Mouse (Mus musculus) midbrain, embryonic 10.5 days (tissue): ENCODE results near the gene Abca6. TPM values are rescaled to one million over a fixed set of nuclear protein-coding genes. Genes with fewer than 3 reads are reported as not detected.

Experiments used
- DNase-seq: peaks from one replicate; pipeline ENCODE4 v3.0.0-alpha.2; 2017; ENCODE audit warnings: low spot score
- H3K27ac ChIP-seq: fragments of 300-500 bp; sonication (generic); replicated peaks from 2 replicates; pipeline ENCODE4 v1.5.1; 2016; ENCODE audit warnings: mild to moderate bottlenecking
- H3K27me3 ChIP-seq: fragments of 300-500 bp; sonication (generic); 2 replicates; pipeline ENCODE4 v1.6.1; 2016; ENCODE audit warnings: low read depth, mild to moderate bottlenecking; ENCODE audit not compliant: poor library complexity, severe bottlenecking
- H3K36me3 ChIP-seq: fragments of 300-500 bp; sonication (generic); 2 replicates; pipeline ENCODE4 v1.6.1; 2016; ENCODE audit warnings: mild to moderate bottlenecking, moderate library complexity
- H3K4me1 ChIP-seq: fragments of 300-500 bp; sonication (generic); 2 replicates; pipeline ENCODE4 v1.6.1; 2016
- H3K4me3 ChIP-seq: fragments of 300-500 bp; sonication (generic); 2 replicates; pipeline ENCODE4 v1.5.1; 2016; ENCODE audit warnings: mild to moderate bottlenecking, moderate library complexity
- H3K9me3 ChIP-seq: fragments of 300-500 bp; sonication (generic); replicated peaks from 2 replicates; pipeline ENCODE4 v1.6.1; 2016; ENCODE audit warnings: mild to moderate bottlenecking
- WGBS: fragments of 180-500 bp; shearing (Covaris S2); methylation state at CpG from one replicate; pipeline ENCODE4 v1.1.7; 2016; 5-methylcytosine and 5-hydroxymethylcytosine counted together
- polyA plus RNA-seq: library from polyadenylated mRNA; unstranded; fragments of >200 nt; fragmentation: Nextera tagmentation; extraction: Ambion mirVana; gene quantifications from 2 replicates; pipeline ENCODE4 v1.2.1, GENCODE M21; 2016

Abca6 gene
- polyA plus RNA-seq, 1 experiment from 2014 or later = 0.07 TPM

- WGBS = 80% methylated on average over 3 of the region's 3 CpGs
- no peaks in the 10 kb centered on the region for H3K36me3 ChIP-seq
- no peak overlapping the region for H3K27ac ChIP-seq
- H3K4me3 ChIP-seq = no peak overlapping the region
- no peaks in the 10 kb centered on the region for H3K4me1 ChIP-seq
- peaks cover 6% of the 10 kb centered on the region; the same call in 1 of the 2 replicates for H3K9me3 ChIP-seq
- no peak for DNase-seq
- no peaks in the 10 kb centered on the region for H3K27me3 ChIP-seq
These were observed 10.3 kb upstream of the Abca6 start for GRCm38 (mm10) chr11:110261867-110262266.

DNA sequence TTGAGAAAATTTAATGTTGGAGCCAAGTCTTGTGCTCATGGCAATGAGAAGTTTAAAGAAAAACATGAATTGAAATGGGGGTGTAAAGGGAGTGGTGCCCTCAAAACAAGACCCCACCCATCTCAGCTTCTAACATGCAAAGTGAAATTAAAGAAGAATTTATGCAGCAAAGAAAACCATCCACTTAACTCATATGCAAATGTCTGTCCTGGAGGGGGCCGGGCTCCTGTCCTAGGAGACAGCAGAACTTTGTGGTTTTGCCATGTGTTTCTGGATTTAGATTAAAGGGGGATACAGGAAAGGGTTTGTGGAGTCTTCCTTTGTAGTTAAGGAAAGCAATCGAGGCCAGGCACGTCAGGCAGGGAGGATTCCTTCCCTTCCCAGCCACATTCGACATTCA lies 6.3 kb upstream of the Abca6 start:
- Histone ChIP-seq H3K36me3 (no peaks in the 10 kb centered on the region), H3K9me3 (peaks cover 6% of the 10 kb centered on the region; the same call in 1 of the 2 replicates), H3K27me3 (no peaks in the 10 kb centered on the region), H3K4me1 (no peaks in the 10 kb centered on the region), H3K27ac (no peak overlapping the region), H3K4me3 (no peak overlapping the region)
- 77% methylated on average over 4 of the region's 4 CpGs for WGBS
- DNase-seq = no peak

DNA sequence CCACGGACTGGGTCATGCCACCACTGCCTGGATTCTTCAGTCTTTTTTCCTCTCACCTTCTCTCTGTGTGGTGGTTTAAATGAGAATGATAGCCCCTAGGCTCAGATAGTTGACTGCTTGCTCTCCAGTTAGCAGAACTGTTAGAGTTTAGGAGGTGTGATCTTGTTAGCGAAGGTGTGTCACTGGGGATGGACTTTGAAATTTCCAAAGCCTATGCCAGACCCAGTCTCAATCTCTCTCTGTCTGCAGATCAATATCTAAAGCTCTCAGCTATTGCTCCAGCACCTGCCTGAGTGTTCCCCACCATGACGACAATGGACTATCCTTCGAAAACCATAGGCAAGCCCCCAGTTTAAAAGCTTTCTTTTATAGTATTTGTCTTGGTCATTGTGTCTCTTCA lies 5.5 kb upstream of the Abca6 start:
- Histone ChIP-seq H3K27ac (no peak overlapping the region), H3K4me3 (no peak overlapping the region), H3K9me3 (peaks cover 6% of the 10 kb centered on the region; the same call in 1 of the 2 replicates), H3K36me3 (no peaks in the 10 kb centered on the region), H3K27me3 (no peaks in the 10 kb centered on the region), H3K4me1 (no peaks in the 10 kb centered on the region)
- no peak for DNase-seq
- WGBS = 89% methylated on average over 4 of the region's 4 CpGs

- no peaks in the 10 kb centered on the region for H3K9me3 ChIP-seq
- DNase-seq = no peak
- 85% methylated on average over 3 of the region's 3 CpGs for WGBS
- H3K4me1 ChIP-seq = peaks cover 4% of the 10 kb centered on the region; the same call in 1 of the 2 replicates
- no peak overlapping the region for H3K4me3 ChIP-seq
- no peaks in the 10 kb centered on the region for H3K36me3 ChIP-seq
- no peak overlapping the region for H3K27ac ChIP-seq
- no peaks in the 10 kb centered on the region for H3K27me3 ChIP-seq
These were observed 680 bp upstream of the Abca6 start for GRCm38 (mm10) chr11:110252256-110252655.

DNA sequence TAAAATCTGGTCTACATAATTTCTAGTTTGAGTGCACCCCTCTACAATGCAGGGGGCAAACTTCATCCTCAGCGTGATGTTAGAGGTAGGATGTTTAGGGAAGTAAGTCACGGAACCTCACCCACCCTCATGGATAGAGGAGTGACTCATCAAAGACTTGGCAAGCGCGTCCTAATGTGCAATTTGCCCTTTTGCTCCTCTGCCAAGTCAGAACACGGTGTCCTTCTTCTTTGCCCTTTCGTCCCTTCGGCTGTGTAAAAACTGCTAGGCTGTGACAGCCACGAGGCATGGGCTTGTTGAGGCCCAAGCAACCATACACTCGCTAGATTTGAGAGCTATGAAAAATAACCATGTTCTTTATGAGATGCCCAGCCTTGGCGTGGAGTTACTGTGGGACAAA lies 6.8 kb downstream of the Abca6 start:
- Histone ChIP-seq H3K27ac (no peak overlapping the region), H3K4me1 (no peaks in the 10 kb centered on the region), H3K36me3 (no peaks in the 10 kb centered on the region), H3K27me3 (no peaks in the 10 kb centered on the region), H3K9me3 (no peaks in the 10 kb centered on the region), H3K4me3 (no peak overlapping the region)
- no peak for DNase-seq
- WGBS = 92% methylated on average over 10 of the region's 10 CpGs

GRCm38 (mm10) chr11:110237466-110237865 lies 14.1 kb downstream of the Abca6 start:
- 89% methylated on average over 2 of the region's 2 CpGs for WGBS
- Histone ChIP-seq H3K9me3 (no peaks in the 10 kb centered on the region), H3K27me3 (no peaks in the 10 kb centered on the region), H3K4me1 (no peaks in the 10 kb centered on the region), H3K27ac (no peak overlapping the region), H3K4me3 (no peak overlapping the region), H3K36me3 (no peaks in the 10 kb centered on the region)
- no peak for DNase-seq

GRCm38 (mm10) chr11:110232975-110233374 lies 18.6 kb downstream of the Abca6 start:
- Histone ChIP-seq H3K27ac (no peak overlapping the region), H3K9me3 (no peaks in the 10 kb centered on the region), H3K4me3 (no peak overlapping the region), H3K27me3 (no peaks in the 10 kb centered on the region), H3K36me3 (no peaks in the 10 kb centered on the region), H3K4me1 (no peaks in the 10 kb centered on the region)
- DNase-seq = no peak

DNA sequence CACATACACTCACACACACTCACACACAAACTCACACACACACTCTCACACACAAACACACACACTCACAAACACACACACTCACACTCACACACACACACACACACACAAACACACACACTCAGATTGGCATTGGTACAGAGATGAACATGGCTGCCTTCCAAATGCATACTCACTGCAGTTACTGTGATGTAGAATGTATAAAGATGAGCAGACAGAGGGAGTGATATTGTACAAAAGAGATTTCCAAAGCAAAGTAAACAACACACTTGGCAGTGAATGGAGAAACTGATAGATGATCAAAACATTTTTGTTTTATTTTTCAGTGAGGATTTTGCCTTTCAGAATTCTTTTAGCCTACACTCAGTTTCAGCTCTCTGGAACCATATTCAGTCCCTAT lies 34.5 kb downstream of the Abca6 start:
- Histone ChIP-seq H3K36me3 (no peaks in the 10 kb centered on the region), H3K4me3 (no peak overlapping the region), H3K27ac (no peak overlapping the region), H3K27me3 (no peaks in the 10 kb centered on the region), H3K9me3 (no peaks in the 10 kb centered on the region), H3K4me1 (no peaks in the 10 kb centered on the region)
- no peak for DNase-seq

DNA sequence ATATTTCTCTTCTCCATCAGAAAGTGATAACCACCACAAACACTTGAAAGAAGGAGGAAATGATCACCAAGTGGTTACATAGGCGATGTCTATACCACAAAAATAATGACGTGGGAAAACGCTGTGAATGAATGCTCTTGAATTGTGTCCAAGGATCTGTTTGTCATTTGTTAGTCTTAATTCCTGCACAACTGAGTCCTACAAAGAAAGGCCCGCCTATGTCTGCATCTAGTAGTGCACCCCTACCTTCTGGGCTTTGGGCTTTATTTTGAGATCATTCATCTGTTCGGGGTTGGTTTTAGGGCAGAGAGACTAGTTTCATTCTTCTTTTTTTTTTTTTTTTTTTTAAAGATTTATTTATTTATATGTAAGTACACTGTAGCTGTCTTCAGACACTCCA lies 47.6 kb downstream of the Abca6 start:
- no peaks in the 10 kb centered on the region for H3K36me3 ChIP-seq
- H3K9me3 ChIP-seq = no peaks in the 10 kb centered on the region
- no peaks in the 10 kb centered on the region for H3K4me1 ChIP-seq
- no peak for DNase-seq
- H3K4me3 ChIP-seq = no peak overlapping the region
- H3K27me3 ChIP-seq = no peaks in the 10 kb centered on the region
- H3K27ac ChIP-seq = no peak overlapping the region
- WGBS = 87% methylated on average over 5 of the region's 5 CpGs

- no peak overlapping the region for H3K4me3 ChIP-seq
- no peak overlapping the region for H3K27ac ChIP-seq
- DNase-seq = no peak
- H3K4me1 ChIP-seq = no peaks in the 10 kb centered on the region
- H3K27me3 ChIP-seq = no peaks in the 10 kb centered on the region
- no peaks in the 10 kb centered on the region for H3K36me3 ChIP-seq
- WGBS = 79% methylated on average over 3 of the region's 3 CpGs
- H3K9me3 ChIP-seq = no peaks in the 10 kb centered on the region
These were observed 52.7 kb downstream of the Abca6 start for GRCm38 (mm10) chr11:110198882-110199281.

- Histone ChIP-seq H3K36me3 (no peaks in the 10 kb centered on the region), H3K27me3 (no peaks in the 10 kb centered on the region), H3K27ac (no peak overlapping the region), H3K4me1 (no peaks in the 10 kb centered on the region), H3K4me3 (no peak overlapping the region), H3K9me3 (no peaks in the 10 kb centered on the region)
- WGBS = 88% methylated on average over 8 of the region's 8 CpGs
- no peak for DNase-seq
These were observed 54.8 kb downstream of the Abca6 start for GRCm38 (mm10) chr11:110196561-110197306.

DNA sequence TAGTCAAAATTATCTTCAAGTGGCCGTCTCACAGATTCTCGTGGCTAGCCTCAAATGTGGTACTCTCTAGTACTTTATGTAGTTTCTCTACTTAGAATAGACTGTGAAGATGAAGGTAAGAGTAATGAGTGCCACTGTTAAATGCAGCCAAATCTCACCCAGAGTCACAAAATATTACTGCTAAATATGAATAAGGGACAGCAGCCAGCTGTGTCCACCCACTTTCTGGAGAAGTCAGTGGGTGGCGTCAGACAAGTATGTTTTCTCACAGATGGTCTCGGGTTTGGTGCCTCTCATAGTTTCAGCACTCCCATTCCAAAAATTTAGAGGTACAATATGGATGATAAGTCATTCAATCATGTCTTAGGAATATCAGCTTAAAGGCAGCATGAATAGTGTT lies 56.3 kb downstream of the Abca6 start:
- Histone ChIP-seq H3K4me3 (no peak overlapping the region), H3K27me3 (no peaks in the 10 kb centered on the region), H3K36me3 (no peaks in the 10 kb centered on the region), H3K4me1 (no peaks in the 10 kb centered on the region), H3K9me3 (no peaks in the 10 kb centered on the region), H3K27ac (no peak overlapping the region)
- 83% methylated on average over 4 of the region's 4 CpGs for WGBS
- no peak for DNase-seq

DNA sequence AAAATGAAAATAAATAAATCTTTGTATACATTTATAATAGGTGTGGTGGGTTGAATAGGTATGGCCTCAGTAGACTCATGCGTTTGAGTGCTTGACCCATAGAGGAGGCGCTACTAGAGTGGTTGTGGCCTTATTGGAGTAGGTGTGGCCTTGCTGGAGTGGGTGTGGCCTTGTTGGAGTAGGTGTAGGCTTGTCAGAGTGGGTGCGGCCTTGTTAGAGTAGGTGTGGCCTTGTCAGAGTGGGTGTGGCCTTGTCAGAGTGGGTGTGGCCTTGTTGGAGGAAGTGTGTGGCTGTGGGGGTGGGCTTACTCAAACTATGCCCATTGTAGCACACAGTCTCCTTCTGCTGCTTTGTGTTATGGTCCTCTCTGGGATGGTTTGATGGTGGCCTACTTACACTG lies 80.4 kb downstream of the Abca6 start:
- no peak overlapping the region for H3K4me3 ChIP-seq
- 0 out of 2 replicates have a peak, but pooled peaks cover 7% of the 10 kb centered on the region for H3K4me1 ChIP-seq
- no peaks in the 10 kb centered on the region for H3K36me3 ChIP-seq
- no peaks in the 10 kb centered on the region for H3K27me3 ChIP-seq
- no peak for DNase-seq
- no peaks in the 10 kb centered on the region for H3K9me3 ChIP-seq
- H3K27ac ChIP-seq = no peak overlapping the region
- WGBS = 95% methylated on average over 3 of the region's 3 CpGs
